Mouse (Mus musculus) lung, postnatal 0 days (tissue): ENCODE measurements around the gene Sphk1. TPM values are rescaled to one million over a fixed set of nuclear protein-coding genes. Genes with fewer than 3 reads are reported as not detected.

Source experiments
- ATAC-seq: fragments of 200-750 bp; cut with Nextera tagmentation; 2 replicates; pipeline ENCODE4 v1.8.0; 2017; ENCODE audit warnings: moderate library complexity
- DNase-seq: peaks from one replicate; pipeline ENCODE4 v3.0.0-alpha.2; 2016; ENCODE audit warnings: low spot score
- H3K27ac ChIP-seq: fragments of 300-500 bp; sonication (generic); 2 replicates; pipeline ENCODE4 v1.5.1; 2014; ENCODE audit warnings: antibody characterized with exemption, mild to moderate bottlenecking, low read length, mixed read lengths
- H3K27me3 ChIP-seq: fragments of 300-500 bp; sonication (generic); replicated peaks from 2 replicates; pipeline ENCODE4 v1.6.1; 2014; ENCODE audit warnings: low read length, mixed read lengths; ENCODE audit not compliant: insufficient read depth
- H3K36me3 ChIP-seq: fragments of 300-500 bp; sonication (generic); 2 replicates; pipeline ENCODE4 v1.6.1; 2014; ENCODE audit warnings: low read length, mixed read lengths; ENCODE audit not compliant: insufficient read depth
- H3K4me1 ChIP-seq: fragments of 300-500 bp; sonication (generic); 2 replicates; pipeline ENCODE4 v1.6.1; 2014; ENCODE audit warnings: antibody characterized with exemption, low read depth, low read length, mixed read lengths; ENCODE audit not compliant: insufficient read depth
- H3K4me2 ChIP-seq: fragments of 300-500 bp; sonication (generic); replicated peaks from 2 replicates; pipeline ENCODE4 v1.6.1; 2014; ENCODE audit warnings: low read depth, mild to moderate bottlenecking, low read length, moderate library complexity, mixed read lengths
- H3K4me3 ChIP-seq: fragments of 300-500 bp; sonication (generic); 2 replicates; pipeline ENCODE4 v1.5.1; 2014; ENCODE audit warnings: low read depth, low read length
- H3K9ac ChIP-seq: fragments of 300-500 bp; sonication (generic); replicated peaks from 2 replicates; pipeline ENCODE4 v1.6.1; 2014; ENCODE audit warnings: low read depth, mild to moderate bottlenecking
- H3K9me3 ChIP-seq: fragments of 300-500 bp; sonication (generic); 2 replicates; pipeline ENCODE4 v1.6.1; 2016; ENCODE audit warnings: low read length, mixed read lengths
- CTCF ChIP-seq: IDR thresholded peaks from 2 replicates; pipeline ENCODE4 v1.5.1; 2016; ENCODE audit warnings: antibody characterized with exemption, mild to moderate bottlenecking
- EP300 ChIP-seq: IDR thresholded peaks from 2 replicates; pipeline ENCODE4 v1.6.1; 2016; ENCODE audit warnings: antibody characterized with exemption, mild to moderate bottlenecking, control low read depth
- WGBS: fragments of 180-500 bp; shearing (Covaris S2); extraction: QIAGEN DNeasy Blood & Tissue Kit; methylation state at CpG from one replicate; pipeline ENCODE4 v1.1.7; 2014; 5-methylcytosine and 5-hydroxymethylcytosine counted together
- polyA plus RNA-seq: library from polyadenylated mRNA; unstranded; fragments of >200 nt; fragmentation: Nextera tagmentation; extraction: Ambion mirVana; gene quantifications from 2 replicates; pipeline ENCODE4 v1.2.1, GENCODE M21; 2015

The Sphk1 gene
- polyA plus RNA-seq, 1 experiment from 2014 or later: 56.3 TPM

DNA sequence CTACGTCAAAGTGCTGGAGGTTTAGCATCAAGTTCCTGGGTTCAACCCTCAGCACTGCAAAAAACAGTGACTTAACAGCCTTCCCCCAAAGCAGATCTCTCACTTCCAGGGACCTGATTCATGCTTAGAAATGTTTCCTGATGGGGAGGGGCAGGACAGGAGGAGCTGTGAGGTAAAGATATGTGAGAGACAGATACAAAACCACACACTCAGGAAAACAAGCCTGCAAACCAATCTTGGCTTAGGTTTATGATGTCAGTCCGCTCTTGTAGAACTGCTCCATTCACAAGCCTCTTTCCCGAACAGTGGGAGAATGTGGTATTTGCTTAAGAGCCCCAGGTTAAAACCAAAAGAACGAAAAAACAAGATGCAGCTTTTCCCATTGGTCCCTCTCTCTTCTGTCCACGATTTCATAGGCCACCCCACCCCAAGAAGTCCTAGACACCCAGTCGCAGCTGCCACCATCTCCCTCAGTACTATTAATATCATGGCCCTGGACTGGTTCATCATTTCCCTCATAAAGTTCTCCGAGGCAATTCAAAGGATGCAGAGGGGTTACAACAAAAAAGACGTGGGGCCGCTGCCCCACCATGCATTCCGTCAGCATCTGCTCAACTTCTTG lies 49.4 kb downstream of the Sphk1 start:
- ATAC-seq (no peak), DNase-seq (no peak)
- H3K4me3 ChIP-seq: peak overlapping the region; percentile 79
- H3K4me2 ChIP-seq: peak overlapping the region; percentile 98
- H3K9me3 ChIP-seq: no peaks in the 10 kb centered on the region
- WGBS: 27% methylated on average over 10 of the region's 10 CpGs
- H3K36me3 ChIP-seq: no peaks in the 10 kb centered on the region
- TF ChIP-seq CTCF (no peak), EP300 (no peak)
- no peak overlapping the region for H3K9ac ChIP-seq
- peaks cover 6% of the 10 kb centered on the region; the same call in 1 of the 2 replicates for H3K4me1 ChIP-seq
- H3K27ac ChIP-seq: no peak overlapping the region
- H3K27me3 ChIP-seq: no peaks in the 10 kb centered on the region

DNA sequence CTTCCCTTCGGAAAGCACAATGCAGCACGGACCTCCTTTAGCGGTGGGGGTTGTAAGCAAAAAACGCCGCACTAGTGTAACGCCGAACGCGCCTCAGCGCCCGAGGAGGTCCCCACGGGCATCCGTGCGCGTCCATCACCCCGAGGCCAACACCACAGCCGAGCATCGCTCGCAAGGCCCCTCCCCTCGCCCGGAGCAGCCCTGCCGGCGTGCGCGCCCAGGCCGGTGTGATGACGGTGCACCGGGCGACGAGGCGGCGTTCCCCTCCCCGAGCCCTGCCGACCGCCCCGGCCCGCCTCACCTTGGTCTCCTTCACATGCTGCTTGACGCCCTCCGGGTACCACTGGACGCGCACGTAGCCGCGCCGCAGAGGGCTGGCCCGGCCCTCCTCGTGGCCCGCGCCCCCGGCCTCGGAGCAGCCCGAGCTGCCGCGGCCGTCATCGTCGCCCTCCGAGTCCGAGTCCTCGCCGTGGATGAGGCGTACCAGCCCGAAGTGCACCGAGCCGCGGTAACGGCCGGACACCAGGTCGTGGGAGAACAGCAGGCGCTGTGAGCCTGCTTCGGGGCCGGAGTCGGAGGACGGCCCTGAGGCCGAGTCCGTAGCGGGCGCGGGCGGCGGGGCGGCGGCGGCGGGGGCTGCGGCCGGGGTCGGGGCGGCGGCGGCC lies 50.1 kb downstream of the Sphk1 start:
- Histone ChIP-seq H3K36me3 (no peaks in the 10 kb centered on the region), H3K27me3 (no peaks in the 10 kb centered on the region), H3K4me2 (peak overlapping the region; percentile 98), H3K4me3 (peak overlapping the region; percentile 79), H3K27ac (peak overlapping the region; percentile 68), H3K9me3 (no peaks in the 10 kb centered on the region), H3K4me1 (peaks cover 6% of the 10 kb centered on the region; the same call in 1 of the 2 replicates), H3K9ac (peak overlapping the region; percentile 54)
- ATAC-seq (peak; percentile 71), DNase-seq (peak; percentile 50)
- TF ChIP-seq CTCF: no peak
- TF ChIP-seq EP300: no peak
- WGBS: 3% methylated on average over 54 of the region's 91 CpGs

DNA sequence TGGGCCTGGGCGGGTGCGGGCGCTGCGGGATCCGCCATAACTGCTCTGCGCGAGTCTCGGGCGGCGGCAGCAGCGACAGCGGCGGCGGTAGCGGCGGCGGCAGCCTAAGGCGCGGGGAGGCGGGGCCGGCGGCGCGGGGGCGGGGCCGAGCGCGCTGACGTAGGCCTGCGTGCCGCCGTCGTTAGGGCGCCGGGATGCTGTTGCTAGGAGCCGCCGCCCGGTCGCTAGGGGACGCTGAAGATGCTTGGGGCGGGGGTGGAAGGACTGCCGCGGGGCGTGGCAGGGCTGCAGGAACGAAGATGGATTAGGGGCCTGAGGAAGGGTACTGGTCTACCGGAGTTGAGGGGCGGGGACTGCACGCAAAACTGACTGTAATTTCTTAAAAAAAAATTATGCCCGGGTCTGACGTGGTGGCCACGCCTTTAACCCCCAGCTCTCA lies 50.7 kb downstream of the Sphk1 start, which contains the start of gene Ube2o:
Ube2o (minus strand) TSS at position 72 of the 439 bp plus-strand sequence.
- no peak for TF ChIP-seq EP300
- TF ChIP-seq CTCF: peak; percentile 64
- Histone ChIP-seq H3K4me1 (peaks cover 6% of the 10 kb centered on the region; the same call in 1 of the 2 replicates), H3K9me3 (no peaks in the 10 kb centered on the region), H3K27me3 (no peaks in the 10 kb centered on the region), H3K36me3 (no peaks in the 10 kb centered on the region), H3K27ac (peak within 1 kb of the TSS; percentile 68), H3K4me3 (peak within 1 kb of the TSS; percentile 79), H3K4me2 (peak within 1 kb of the TSS; percentile 98), H3K9ac (peak within 1 kb of the TSS; percentile 54)
- DNase-seq: peak; percentile 90
- ATAC-seq: peak; percentile 94
- 2% methylated on average over 41 of the region's 51 CpGs for WGBS

DNA sequence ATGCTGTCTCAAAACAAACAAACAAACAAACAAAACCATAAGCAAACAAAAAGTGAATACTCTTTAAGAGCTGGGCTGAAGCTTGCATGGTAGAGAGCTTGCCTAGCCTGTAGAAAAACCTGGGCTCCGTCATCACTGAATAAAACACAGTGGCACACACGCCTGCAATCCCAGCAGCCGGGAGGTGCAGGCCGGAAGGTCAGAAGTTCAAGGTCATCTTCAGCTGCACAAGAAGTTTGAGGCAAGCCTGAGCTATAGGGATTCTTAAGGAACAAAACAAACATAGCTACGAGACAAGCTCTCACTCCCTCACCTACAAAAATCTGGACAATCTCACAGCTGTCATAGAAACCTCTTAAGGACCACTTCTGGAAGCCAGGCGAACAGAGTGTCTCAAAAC lies 55.0 kb downstream of the Sphk1 start:
- ATAC-seq: no peak
- Histone ChIP-seq H3K27me3 (0 out of 2 replicates have a peak, but pooled peaks cover 5% of the 10 kb centered on the region), H3K27ac (no peak overlapping the region), H3K9ac (no peak overlapping the region), H3K4me1 (peaks cover 2% of the 10 kb centered on the region; the same call in 1 of the 2 replicates), H3K4me3 (no peak overlapping the region), H3K9me3 (no peaks in the 10 kb centered on the region), H3K4me2 (no peak overlapping the region), H3K36me3 (no peaks in the 10 kb centered on the region)
- TF ChIP-seq EP300 (no peak), CTCF (no peak)
- DNase-seq: no peak
- 58% methylated on average over 6 of the region's 6 CpGs for WGBS

Other genes starting within 250 kb of the Sphk1 start
- gene Galr2, start 250.0 kb upstream of the Sphk1 start, polyA plus RNA-seq: 0.11 TPM in 1 of 2 replicates, not detected in the other
- gene Exoc7, start 223.7 kb upstream of the Sphk1 start, polyA plus RNA-seq: 41.3 and 41.9 TPM in 2 replicates
- gene Foxj1, start 195.5 kb upstream of the Sphk1 start, polyA plus RNA-seq: 39.8 and 44.9 TPM in 2 replicates
- gene Rnf157, start 117.9 kb upstream of the Sphk1 start, polyA plus RNA-seq: 1.4 and 1.8 TPM in 2 replicates
- 50.4 and 56.6 TPM in 2 replicates for gene Ubald2, start 96.8 kb upstream of the Sphk1 start, polyA plus RNA-seq
- gene Qrich2, start 64.7 kb upstream of the Sphk1 start, polyA plus RNA-seq: 0.05 and 0.06 TPM in 2 replicates
- gene Prpsap1, start 36.7 kb upstream of the Sphk1 start, polyA plus RNA-seq: 89.5 and 97.7 TPM in 2 replicates
- 9.1 and 9.8 TPM in 2 replicates for gene Ube2o, start 50.5 kb downstream of the Sphk1 start, polyA plus RNA-seq
- gene Aanat, start 55.5 kb downstream of the Sphk1 start, polyA plus RNA-seq: 0.26 TPM in 1 of 2 replicates, not detected in the other
- gene Rhbdf2, start 96.1 kb downstream of the Sphk1 start, polyA plus RNA-seq: 23.5 and 27.9 TPM in 2 replicates
- gene Prcd, start 122.6 kb downstream of the Sphk1 start, polyA plus RNA-seq: 10.9 and 16.4 TPM in 2 replicates
- 27.3 and 32.0 TPM in 2 replicates for gene Cygb, start 123.4 kb downstream of the Sphk1 start, polyA plus RNA-seq
- not detected in 2 replicates for gene St6galnac1, start 244.6 kb downstream of the Sphk1 start, polyA plus RNA-seq